Mouse (Mus musculus) small intestine, adult 2 months (tissue): ENCODE data around the gene Crlf3.

Source experiments
- CTCF ChIP-seq: fragments of 200-500 bp; IDR thresholded peaks from 2 replicates; pipeline ENCODE4 v1.5.1; 2012; ENCODE audit warnings: low read depth, mild to moderate bottlenecking, control low read depth, inconsistent platforms, low read length, moderate library complexity, mixed read lengths; ENCODE audit not compliant: insufficient replicate concordance, insufficient read length; ENCODE audit errors: extremely low read depth
- POLR2A ChIP-seq: fragments of 200-500 bp; IDR thresholded peaks from 2 replicates; pipeline ENCODE4 v1.6.1; 2012; ENCODE audit warnings: low read depth, mild to moderate bottlenecking, control low read depth, inconsistent platforms, low read length, moderate library complexity

DNA sequence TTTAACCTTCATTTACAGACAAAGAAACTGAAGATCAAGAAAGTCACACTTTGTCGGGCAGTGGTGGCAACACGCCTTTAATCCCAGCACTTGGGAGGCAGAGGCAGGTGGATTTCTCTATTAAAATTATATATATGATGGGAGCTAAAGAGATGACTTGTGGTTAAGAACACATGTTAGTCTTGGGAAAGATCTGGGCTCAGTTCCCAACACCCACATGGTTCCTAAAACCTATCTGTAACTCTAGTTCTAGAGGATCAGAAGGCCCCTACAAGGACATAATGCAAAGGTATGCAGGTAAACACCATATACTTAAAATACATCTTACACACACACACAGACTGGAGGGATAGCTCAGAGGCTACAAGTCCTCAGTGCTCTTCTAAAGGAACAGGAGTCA lies 9.8 kb downstream of the Crlf3 start:
- no peak for TF ChIP-seq CTCF
- no peak for TF ChIP-seq POLR2A
